Mouse (Mus musculus): Measurements from ENCODE around the gene Magi3. TPM values are rescaled to one million over a fixed set of nuclear protein-coding genes. Genes with fewer than 3 reads are reported as not detected.

Gene Magi3
- polyA plus RNA-seq, 1 experiment, result 10.3 TPM

GRCm38 (mm10) chr3:104247057-104247456, 26.9 kb upstream of the Magi3 start:
- peaks cover 4% of the 10 kb centered on the region; the same call in 1 of the 2 replicates for H3K4me1 ChIP-seq (ENCODE audit: control insufficient read depth, insufficient read depth, insufficient read length, low read length)
- H3K27me3 ChIP-seq (ENCODE audit: control insufficient read depth, insufficient read depth, low read length), result no peaks in the 10 kb centered on the region
- WGBS, result 41% methylated on average over 1 of the region's 1 CpGs
- H3K36me3 ChIP-seq (ENCODE audit: control insufficient read depth, insufficient read depth, low read length), result no peaks in the 10 kb centered on the region
- no peak overlapping the region for H3K27ac ChIP-seq (ENCODE audit: insufficient read depth, low read depth, low read length)
- no peak overlapping the region for H3K4me3 ChIP-seq (ENCODE audit: low read depth, low read length)
- TF ChIP-seq CTCF (IDR thresholded peaks at IDR 0.05; ENCODE audit: extremely low read depth, insufficient read length, insufficient replicate concordance, low read depth, low read length) (no peak), POLR2A (IDR thresholded peaks at IDR 0.05; ENCODE audit: low read depth, low read length) (no peak)

GRCm38 (mm10) chr3:104244373-104244772, 24.2 kb upstream of the Magi3 start:
- WGBS, result 49% methylated on average over 8 of the region's 8 CpGs

GRCm38 (mm10) chr3:104243972-104244371, 23.8 kb upstream of the Magi3 start:
- 43% methylated on average over 6 of the region's 6 CpGs for WGBS
- Histone ChIP-seq H3K4me1 (ENCODE audit: control insufficient read depth, insufficient read depth, insufficient read length, low read length) (peaks cover 4% of the 10 kb centered on the region; the same call in 1 of the 2 replicates), H3K36me3 (ENCODE audit: control insufficient read depth, insufficient read depth, low read length) (no peaks in the 10 kb centered on the region), H3K27me3 (ENCODE audit: control insufficient read depth, insufficient read depth, low read length) (no peaks in the 10 kb centered on the region), H3K27ac (ENCODE audit: insufficient read depth, low read depth, low read length) (no peak overlapping the region), H3K4me3 (ENCODE audit: low read depth, low read length) (no peak overlapping the region)
- TF ChIP-seq POLR2A (IDR thresholded peaks at IDR 0.05; ENCODE audit: low read depth, low read length), result no peak
- TF ChIP-seq CTCF (IDR thresholded peaks at IDR 0.05; ENCODE audit: extremely low read depth, insufficient read length, insufficient replicate concordance, low read depth, low read length), result no peak

More at GRCm38 (mm10) chr3:104244373-104244772, 24.2 kb upstream of the Magi3 start:
- TF ChIP-seq CTCF (IDR thresholded peaks at IDR 0.05; ENCODE audit: extremely low read depth, insufficient read length, insufficient replicate concordance, low read depth, low read length) (no peak), POLR2A (IDR thresholded peaks at IDR 0.05; ENCODE audit: low read depth, low read length) (no peak)
- H3K4me3 ChIP-seq (ENCODE audit: low read depth, low read length), result no peak overlapping the region
- peaks cover 4% of the 10 kb centered on the region; the same call in 1 of the 2 replicates for H3K4me1 ChIP-seq (ENCODE audit: control insufficient read depth, insufficient read depth, insufficient read length, low read length)
- H3K27ac ChIP-seq (ENCODE audit: insufficient read depth, low read depth, low read length), result no peak overlapping the region
- no peaks in the 10 kb centered on the region for H3K27me3 ChIP-seq (ENCODE audit: control insufficient read depth, insufficient read depth, low read length)
- no peaks in the 10 kb centered on the region for H3K36me3 ChIP-seq (ENCODE audit: control insufficient read depth, insufficient read depth, low read length)

GRCm38 (mm10) chr3:104239785-104240184, 19.6 kb upstream of the Magi3 start:
- no peaks in the 10 kb centered on the region for H3K36me3 ChIP-seq (ENCODE audit: control insufficient read depth, insufficient read depth, low read length)
- H3K4me1 ChIP-seq (ENCODE audit: control insufficient read depth, insufficient read depth, insufficient read length, low read length), result peaks cover 6% of the 10 kb centered on the region; the same call in 1 of the 2 replicates
- H3K4me3 ChIP-seq (ENCODE audit: low read depth, low read length), result no peak overlapping the region
- H3K27me3 ChIP-seq (ENCODE audit: control insufficient read depth, insufficient read depth, low read length), result no peaks in the 10 kb centered on the region
- no peak overlapping the region for H3K27ac ChIP-seq (ENCODE audit: insufficient read depth, low read depth, low read length)
- no peak for TF ChIP-seq POLR2A (IDR thresholded peaks at IDR 0.05; ENCODE audit: low read depth, low read length)
- TF ChIP-seq CTCF (IDR thresholded peaks at IDR 0.05; ENCODE audit: extremely low read depth, insufficient read length, insufficient replicate concordance, low read depth, low read length), result no peak
- WGBS, result 93% methylated on average over 2 of the region's 2 CpGs

GRCm38 (mm10) chr3:104239376-104239775, 19.2 kb upstream of the Magi3 start:
- WGBS, result 85% methylated on average over 2 of the region's 2 CpGs
- no peaks in the 10 kb centered on the region for H3K36me3 ChIP-seq (ENCODE audit: control insufficient read depth, insufficient read depth, low read length)
- H3K27me3 ChIP-seq (ENCODE audit: control insufficient read depth, insufficient read depth, low read length), result no peaks in the 10 kb centered on the region
- TF ChIP-seq CTCF (IDR thresholded peaks at IDR 0.05; ENCODE audit: extremely low read depth, insufficient read length, insufficient replicate concordance, low read depth, low read length) (no peak), POLR2A (IDR thresholded peaks at IDR 0.05; ENCODE audit: low read depth, low read length) (no peak)
- H3K4me3 ChIP-seq (ENCODE audit: low read depth, low read length), result no peak overlapping the region
- peaks cover 6% of the 10 kb centered on the region; the same call in 1 of the 2 replicates for H3K4me1 ChIP-seq (ENCODE audit: control insufficient read depth, insufficient read depth, insufficient read length, low read length)
- H3K27ac ChIP-seq (ENCODE audit: insufficient read depth, low read depth, low read length), result no peak overlapping the region

GRCm38 (mm10) chr3:104237846-104238440, 17.8 kb upstream of the Magi3 start:
- H3K27me3 ChIP-seq (ENCODE audit: control insufficient read depth, insufficient read depth, low read length), result no peaks in the 10 kb centered on the region
- WGBS, result 63% methylated on average over 10 of the region's 10 CpGs
- TF ChIP-seq POLR2A (IDR thresholded peaks at IDR 0.05; ENCODE audit: low read depth, low read length), result no peak
- TF ChIP-seq CTCF (IDR thresholded peaks at IDR 0.05; ENCODE audit: extremely low read depth, insufficient read length, insufficient replicate concordance, low read depth, low read length), result no peak

GRCm38 (mm10) chr3:104236029-104236428, 15.9 kb upstream of the Magi3 start:
- no peaks in the 10 kb centered on the region for H3K36me3 ChIP-seq (ENCODE audit: control insufficient read depth, insufficient read depth, low read length)
- no peak overlapping the region for H3K27ac ChIP-seq (ENCODE audit: insufficient read depth, low read depth, low read length)
- TF ChIP-seq CTCF (IDR thresholded peaks at IDR 0.05; ENCODE audit: extremely low read depth, insufficient read length, insufficient replicate concordance, low read depth, low read length) (no peak), POLR2A (IDR thresholded peaks at IDR 0.05; ENCODE audit: low read depth, low read length) (no peak)
- WGBS, result 84% methylated on average over 2 of the region's 2 CpGs
- H3K27me3 ChIP-seq (ENCODE audit: control insufficient read depth, insufficient read depth, low read length), result no peaks in the 10 kb centered on the region
- H3K4me3 ChIP-seq (ENCODE audit: low read depth, low read length), result no peak overlapping the region
- peaks cover 2% of the 10 kb centered on the region; the same call in 1 of the 2 replicates for H3K4me1 ChIP-seq (ENCODE audit: control insufficient read depth, insufficient read depth, insufficient read length, low read length)

More at GRCm38 (mm10) chr3:104237846-104238440, 17.8 kb upstream of the Magi3 start:
- Histone ChIP-seq H3K4me1 (ENCODE audit: control insufficient read depth, insufficient read depth, insufficient read length, low read length) (peaks cover 2% of the 10 kb centered on the region; the same call in 1 of the 2 replicates), H3K36me3 (ENCODE audit: control insufficient read depth, insufficient read depth, low read length) (no peaks in the 10 kb centered on the region), H3K27ac (ENCODE audit: insufficient read depth, low read depth, low read length) (no peak overlapping the region), H3K4me3 (ENCODE audit: low read depth, low read length) (no peak overlapping the region)

Data from small intestine, adult 2 months (tissue).